Mouse (Mus musculus): ENCODE data around the gene Atf7ip. TPM values are rescaled to one million over a fixed set of nuclear protein-coding genes. Genes with fewer than 3 reads are reported as not detected.

Atf7ip gene
- polyA plus RNA-seq, 1 experiment, result 110 TPM

GRCm38 (mm10) chr6:136487554-136487950, 18.4 kb upstream of the Atf7ip start:
- H3K27ac ChIP-seq (ENCODE audit: insufficient read depth, low read length), result no peak overlapping the region; the same call in 1 of the 2 replicates
- 0 out of 2 replicates have a peak overlapping the region, but pooled peaks have one; percentile 33 for H3K9ac ChIP-seq (ENCODE audit: low read depth, poor library complexity, severe bottlenecking)
- peaks cover 6% of the 10 kb centered on the region for H3K4me1 ChIP-seq (ENCODE audit: control insufficient read depth, insufficient read depth, low read length)
- H3K36me3 ChIP-seq (ENCODE audit: control insufficient read depth, insufficient read depth, low read length, poor library complexity, severe bottlenecking), result no peaks in the 10 kb centered on the region
- no peak overlapping the region for H3K4me3 ChIP-seq (ENCODE audit: low read depth, low read length)
- peaks cover 27% of the 10 kb centered on the region for H3K9me3 ChIP-seq (replicated peaks; ENCODE audit: control insufficient read depth, insufficient read depth, low read length, poor library complexity, severe bottlenecking)
- no peaks in the 10 kb centered on the region for H3K27me3 ChIP-seq (ENCODE audit: control insufficient read depth, insufficient read depth, low read length, poor library complexity, severe bottlenecking)
- peak; percentile 1 for TF ChIP-seq CTCF (IDR thresholded peaks at IDR 0.05; ENCODE audit: low read depth, low read length)
- TF ChIP-seq POLR2A (IDR thresholded peaks at IDR 0.05; ENCODE audit: insufficient read depth, low read length), result no peak
- no peak for TF ChIP-seq EP300 (IDR thresholded peaks at IDR 0.05; ENCODE audit: insufficient read depth, low read depth, low read length)

GRCm38 (mm10) chr6:136489899-136490298, 16.1 kb upstream of the Atf7ip start:
- peaks cover 6% of the 10 kb centered on the region for H3K4me1 ChIP-seq (ENCODE audit: control insufficient read depth, insufficient read depth, low read length)
- H3K27me3 ChIP-seq (ENCODE audit: control insufficient read depth, insufficient read depth, low read length, poor library complexity, severe bottlenecking), result no peaks in the 10 kb centered on the region
- H3K9ac ChIP-seq (ENCODE audit: low read depth, poor library complexity, severe bottlenecking), result peak overlapping the region; percentile 48; the same call in 1 of the 2 replicates
- TF ChIP-seq POLR2A (IDR thresholded peaks at IDR 0.05; ENCODE audit: insufficient read depth, low read length) (no peak), EP300 (IDR thresholded peaks at IDR 0.05; ENCODE audit: insufficient read depth, low read depth, low read length) (peak; percentile 59; the same call in 1 of the 2 replicates), CTCF (IDR thresholded peaks at IDR 0.05; ENCODE audit: low read depth, low read length) (no peak)
- no peaks in the 10 kb centered on the region for H3K36me3 ChIP-seq (ENCODE audit: control insufficient read depth, insufficient read depth, low read length, poor library complexity, severe bottlenecking)
- no peak overlapping the region for H3K4me3 ChIP-seq (ENCODE audit: low read depth, low read length)
- H3K27ac ChIP-seq (ENCODE audit: insufficient read depth, low read length), result peak overlapping the region; percentile 98
- H3K9me3 ChIP-seq (replicated peaks; ENCODE audit: control insufficient read depth, insufficient read depth, low read length, poor library complexity, severe bottlenecking), result peaks cover 4% of the 10 kb centered on the region; the same call in 1 of the 2 replicates

GRCm38 (mm10) chr6:136490516-136491475, 15.2 kb upstream of the Atf7ip start:
- Histone ChIP-seq H3K9ac (ENCODE audit: low read depth, poor library complexity, severe bottlenecking) (peak overlapping the region; percentile 48), H3K36me3 (ENCODE audit: control insufficient read depth, insufficient read depth, low read length, poor library complexity, severe bottlenecking) (no peaks in the 10 kb centered on the region), H3K27ac (ENCODE audit: insufficient read depth, low read length) (peak overlapping the region; percentile 98), H3K4me1 (ENCODE audit: control insufficient read depth, insufficient read depth, low read length) (peaks cover 6% of the 10 kb centered on the region), H3K4me3 (ENCODE audit: low read depth, low read length) (no peak overlapping the region), H3K9me3 (replicated peaks; ENCODE audit: control insufficient read depth, insufficient read depth, low read length, poor library complexity, severe bottlenecking) (no peaks in the 10 kb centered on the region), H3K27me3 (ENCODE audit: control insufficient read depth, insufficient read depth, low read length, poor library complexity, severe bottlenecking) (no peaks in the 10 kb centered on the region)
- TF ChIP-seq CTCF (IDR thresholded peaks at IDR 0.05; ENCODE audit: low read depth, low read length) (no peak), EP300 (IDR thresholded peaks at IDR 0.05; ENCODE audit: insufficient read depth, low read depth, low read length) (no peak), POLR2A (IDR thresholded peaks at IDR 0.05; ENCODE audit: insufficient read depth, low read length) (no peak)

GRCm38 (mm10) chr6:136491631-136492030, 14.3 kb upstream of the Atf7ip start:
- H3K4me3 ChIP-seq (ENCODE audit: low read depth, low read length), result no peak overlapping the region
- no peaks in the 10 kb centered on the region for H3K36me3 ChIP-seq (ENCODE audit: control insufficient read depth, insufficient read depth, low read length, poor library complexity, severe bottlenecking)
- peaks cover 6% of the 10 kb centered on the region for H3K4me1 ChIP-seq (ENCODE audit: control insufficient read depth, insufficient read depth, low read length)
- H3K9ac ChIP-seq (ENCODE audit: low read depth, poor library complexity, severe bottlenecking), result 0 out of 2 replicates have a peak overlapping the region, but pooled peaks have one; percentile 0
- H3K27ac ChIP-seq (ENCODE audit: insufficient read depth, low read length), result peak overlapping the region; percentile 98
- H3K27me3 ChIP-seq (ENCODE audit: control insufficient read depth, insufficient read depth, low read length, poor library complexity, severe bottlenecking), result no peaks in the 10 kb centered on the region
- no peaks in the 10 kb centered on the region for H3K9me3 ChIP-seq (replicated peaks; ENCODE audit: control insufficient read depth, insufficient read depth, low read length, poor library complexity, severe bottlenecking)
- TF ChIP-seq CTCF (IDR thresholded peaks at IDR 0.05; ENCODE audit: low read depth, low read length) (no peak), POLR2A (IDR thresholded peaks at IDR 0.05; ENCODE audit: insufficient read depth, low read length) (no peak), EP300 (IDR thresholded peaks at IDR 0.05; ENCODE audit: insufficient read depth, low read depth, low read length) (no peak)

GRCm38 (mm10) chr6:136492251-136492650, 13.7 kb upstream of the Atf7ip start:
- H3K27ac ChIP-seq (ENCODE audit: insufficient read depth, low read length), result peak overlapping the region; percentile 98
- H3K36me3 ChIP-seq (ENCODE audit: control insufficient read depth, insufficient read depth, low read length, poor library complexity, severe bottlenecking), result no peaks in the 10 kb centered on the region
- TF ChIP-seq EP300 (IDR thresholded peaks at IDR 0.05; ENCODE audit: insufficient read depth, low read depth, low read length) (no peak), POLR2A (IDR thresholded peaks at IDR 0.05; ENCODE audit: insufficient read depth, low read length) (no peak), CTCF (IDR thresholded peaks at IDR 0.05; ENCODE audit: low read depth, low read length) (no peak)
- H3K4me1 ChIP-seq (ENCODE audit: control insufficient read depth, insufficient read depth, low read length), result peaks cover 6% of the 10 kb centered on the region
- H3K9me3 ChIP-seq (replicated peaks; ENCODE audit: control insufficient read depth, insufficient read depth, low read length, poor library complexity, severe bottlenecking), result no peaks in the 10 kb centered on the region
- no peak overlapping the region for H3K4me3 ChIP-seq (ENCODE audit: low read depth, low read length)
- no peaks in the 10 kb centered on the region for H3K27me3 ChIP-seq (ENCODE audit: control insufficient read depth, insufficient read depth, low read length, poor library complexity, severe bottlenecking)
- H3K9ac ChIP-seq (ENCODE audit: low read depth, poor library complexity, severe bottlenecking), result no peak overlapping the region

GRCm38 (mm10) chr6:136493486-136493885, 12.5 kb upstream of the Atf7ip start:
- H3K36me3 ChIP-seq (ENCODE audit: control insufficient read depth, insufficient read depth, low read length, poor library complexity, severe bottlenecking), result no peaks in the 10 kb centered on the region
- no peaks in the 10 kb centered on the region for H3K9me3 ChIP-seq (replicated peaks; ENCODE audit: control insufficient read depth, insufficient read depth, low read length, poor library complexity, severe bottlenecking)
- no peak overlapping the region for H3K9ac ChIP-seq (ENCODE audit: low read depth, poor library complexity, severe bottlenecking)
- H3K4me3 ChIP-seq (ENCODE audit: low read depth, low read length), result no peak overlapping the region
- TF ChIP-seq EP300 (IDR thresholded peaks at IDR 0.05; ENCODE audit: insufficient read depth, low read depth, low read length) (no peak), CTCF (IDR thresholded peaks at IDR 0.05; ENCODE audit: low read depth, low read length) (no peak), POLR2A (IDR thresholded peaks at IDR 0.05; ENCODE audit: insufficient read depth, low read length) (no peak)
- no peak overlapping the region for H3K27ac ChIP-seq (ENCODE audit: insufficient read depth, low read length)
- no peaks in the 10 kb centered on the region for H3K27me3 ChIP-seq (ENCODE audit: control insufficient read depth, insufficient read depth, low read length, poor library complexity, severe bottlenecking)
- peaks cover 11% of the 10 kb centered on the region for H3K4me1 ChIP-seq (ENCODE audit: control insufficient read depth, insufficient read depth, low read length)
